Mouse (Mus musculus) natural killer cell, adult 2 months (primary cell): ENCODE results near the gene Calu.

Experiments
- DNase-seq, 2 experiments: peaks; one replicate each; pipeline ENCODE4 v3.0.0; 2022; ENCODE audit warnings: low spot score in 2 of 2

The Calu gene

GRCm38 (mm10) chr6:29420596-29420995, 72.7 kb downstream of the Calu start:
- DNase-seq, result no peak

DNA sequence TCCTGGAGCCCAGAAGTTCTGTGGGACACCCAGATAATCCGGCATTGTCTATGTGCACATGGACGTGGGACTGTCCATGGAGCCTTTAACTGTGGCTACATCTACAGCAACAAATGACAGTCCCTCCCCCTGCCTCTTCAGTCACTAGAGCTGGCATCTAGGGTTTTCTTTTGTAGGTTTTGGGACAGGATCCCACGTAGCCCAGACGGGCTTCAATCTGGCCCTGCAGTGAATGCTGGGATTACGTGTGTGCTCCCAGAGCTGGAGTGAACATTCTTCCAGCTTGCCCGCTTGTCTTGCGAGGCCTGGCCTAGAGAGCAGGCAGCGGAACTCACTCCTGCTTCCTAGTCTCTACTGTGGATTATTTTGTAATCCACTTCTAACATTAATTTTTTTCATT, 77.2 kb downstream of the Calu start:
- DNase-seq, result no peak

DNA sequence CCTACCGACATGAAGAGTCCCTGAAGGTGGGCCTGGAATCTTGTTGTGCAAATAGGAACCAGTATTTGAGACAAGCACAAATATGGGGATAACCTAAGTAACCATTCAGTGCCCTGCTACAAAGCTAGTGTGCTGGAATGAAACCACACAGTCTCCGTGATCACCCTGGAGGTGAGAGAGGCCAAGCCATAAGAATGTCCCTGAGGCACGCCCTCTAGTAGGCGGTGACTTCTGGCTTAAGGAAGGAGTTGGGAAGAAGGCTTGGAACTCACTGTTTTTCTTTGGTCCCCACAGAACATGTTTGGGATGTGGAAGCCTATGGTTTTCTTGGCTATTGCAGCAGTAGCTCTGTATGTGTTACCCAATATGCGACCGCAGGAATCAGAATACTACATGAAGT, 78.5 kb downstream of the Calu start:
- no peak for DNase-seq
